Mouse (Mus musculus): Measurements from ENCODE around the gene Erlin1. TPM values are rescaled to one million over a fixed set of nuclear protein-coding genes. Genes with fewer than 3 reads are reported as not detected.

The Erlin1 gene
- polyA plus RNA-seq, 1 experiment: 0.02 TPM

DNA sequence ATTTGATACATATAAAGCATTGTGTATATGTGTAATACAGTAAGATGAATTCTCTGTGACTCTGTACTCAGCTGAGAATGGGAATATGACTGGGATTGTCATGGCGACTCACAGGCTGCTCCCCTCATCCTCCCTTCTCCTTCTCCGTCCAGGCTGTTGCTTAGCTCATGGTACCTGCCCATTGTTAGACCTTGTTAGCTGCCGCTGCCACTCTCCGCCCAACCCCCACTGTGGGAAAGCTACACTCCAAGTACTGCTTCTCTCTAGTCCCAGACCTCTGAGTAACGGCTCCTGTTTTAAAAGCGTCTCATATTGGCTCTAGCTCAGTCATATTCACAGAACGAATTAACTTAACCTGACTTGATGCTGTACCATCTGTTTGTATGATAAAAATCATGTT, 49.8 kb downstream of the Erlin1 start:
- H3K36me3 ChIP-seq (ENCODE audit: control insufficient read depth): no peaks in the 10 kb centered on the region
- TF ChIP-seq GATA1 (IDR thresholded peaks at IDR 0.05; ENCODE audit: low read length) (no peak), TAL1 (IDR thresholded peaks at IDR 0.05; ENCODE audit: low read length) (no peak)

DNA sequence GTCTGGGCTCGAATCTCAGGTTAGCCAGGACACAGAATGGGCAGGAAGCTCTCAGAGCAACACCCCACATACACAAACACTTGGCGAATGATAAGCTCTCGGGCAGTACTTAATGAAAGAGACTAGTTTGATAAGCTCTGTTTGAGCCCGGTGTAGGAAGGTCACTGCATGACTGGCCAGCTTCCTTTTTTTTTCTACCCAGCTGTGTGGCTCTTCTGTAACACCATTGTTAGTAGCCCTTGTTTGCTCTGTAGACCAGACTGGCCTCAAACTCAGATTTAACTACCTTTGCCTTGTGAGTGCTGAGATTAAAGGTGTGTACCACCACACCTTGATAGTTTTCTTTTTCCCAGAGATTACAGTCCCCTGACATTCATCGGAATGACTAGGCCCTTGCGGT, 55.7 kb downstream of the Erlin1 start:
- Histone ChIP-seq H3K36me3 (ENCODE audit: control insufficient read depth) (no peaks in the 10 kb centered on the region; the same call in 1 of the 2 replicates), H3K27me3 (ENCODE audit: control insufficient read depth) (no peaks in the 10 kb centered on the region), H3K9me3 (ENCODE audit: control insufficient read depth, low read length) (no peaks in the 10 kb centered on the region), H3K4me1 (ENCODE audit: control insufficient read depth) (no peaks in the 10 kb centered on the region), H3K4me3 (replicated peaks) (no peak overlapping the region)
- TF ChIP-seq TAL1 (IDR thresholded peaks at IDR 0.05; ENCODE audit: low read length): no peak
- no peak for TF ChIP-seq GATA1 (IDR thresholded peaks at IDR 0.05; ENCODE audit: low read length)

More for the DNA sequence above, 49.8 kb downstream of the Erlin1 start:
- Histone ChIP-seq H3K4me1 (ENCODE audit: control insufficient read depth) (no peaks in the 10 kb centered on the region), H3K9me3 (ENCODE audit: control insufficient read depth, low read length) (no peaks in the 10 kb centered on the region), H3K4me3 (replicated peaks) (no peak overlapping the region), H3K27me3 (ENCODE audit: control insufficient read depth) (no peaks in the 10 kb centered on the region)

DNA sequence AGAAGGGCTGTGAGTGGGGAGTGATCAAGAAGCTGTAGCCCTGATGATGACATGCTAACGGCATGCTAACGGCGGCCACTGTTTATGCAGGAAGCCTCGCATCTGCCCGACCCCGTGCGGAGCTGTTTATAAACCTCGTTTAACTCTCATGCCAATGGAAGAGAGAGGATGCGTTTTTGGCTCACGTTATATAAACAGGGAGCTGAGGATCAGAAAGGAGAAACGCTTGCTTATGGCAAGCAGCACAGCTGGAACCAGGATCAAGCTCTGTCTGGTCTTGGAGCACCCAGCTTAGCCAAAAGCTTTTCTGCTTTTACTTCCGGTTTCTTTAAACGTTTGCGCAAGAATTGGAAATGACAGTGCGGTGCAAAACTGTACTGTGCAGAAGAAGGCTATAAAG, 60.8 kb downstream of the Erlin1 start:
- no peaks in the 10 kb centered on the region for H3K27me3 ChIP-seq (ENCODE audit: control insufficient read depth)
- TF ChIP-seq TAL1 (IDR thresholded peaks at IDR 0.05; ENCODE audit: low read length) (no peak), GATA1 (IDR thresholded peaks at IDR 0.05; ENCODE audit: low read length) (no peak)
- no peaks in the 10 kb centered on the region for H3K4me1 ChIP-seq (ENCODE audit: control insufficient read depth)
- no peak overlapping the region for H3K4me3 ChIP-seq (replicated peaks)
- H3K9me3 ChIP-seq (ENCODE audit: control insufficient read depth, low read length): no peaks in the 10 kb centered on the region
- H3K36me3 ChIP-seq (ENCODE audit: control insufficient read depth): no peaks in the 10 kb centered on the region; the same call in 1 of the 2 replicates

DNA sequence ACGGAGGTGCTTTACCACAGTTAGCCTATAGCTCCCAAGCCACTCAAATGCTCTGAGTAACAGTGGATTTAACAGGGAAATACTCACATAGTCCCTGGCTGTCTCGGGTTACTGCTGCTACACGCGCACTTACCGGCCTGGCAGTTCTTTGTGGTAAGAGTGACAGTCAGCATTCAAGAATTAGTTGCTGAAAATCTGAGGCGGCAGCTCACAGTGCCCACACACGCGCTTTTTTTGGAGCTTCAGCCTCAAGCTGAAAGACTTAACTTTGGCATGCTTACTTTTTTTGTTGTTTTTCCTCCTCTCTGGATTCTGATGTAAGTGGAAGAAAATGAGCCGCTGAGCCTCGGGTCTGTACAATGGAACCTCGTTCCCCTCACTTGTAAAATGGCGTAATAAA, 62.4 kb downstream of the Erlin1 start:
- no peaks in the 10 kb centered on the region; the same call in 1 of the 2 replicates for H3K36me3 ChIP-seq (ENCODE audit: control insufficient read depth)
- H3K27me3 ChIP-seq (ENCODE audit: control insufficient read depth): no peaks in the 10 kb centered on the region
- H3K4me1 ChIP-seq (ENCODE audit: control insufficient read depth): no peaks in the 10 kb centered on the region
- H3K4me3 ChIP-seq (replicated peaks): no peak overlapping the region
- no peak for TF ChIP-seq TAL1 (IDR thresholded peaks at IDR 0.05; ENCODE audit: low read length)
- no peak for TF ChIP-seq GATA1 (IDR thresholded peaks at IDR 0.05; ENCODE audit: low read length)
- H3K9me3 ChIP-seq (ENCODE audit: control insufficient read depth, low read length): no peaks in the 10 kb centered on the region

DNA sequence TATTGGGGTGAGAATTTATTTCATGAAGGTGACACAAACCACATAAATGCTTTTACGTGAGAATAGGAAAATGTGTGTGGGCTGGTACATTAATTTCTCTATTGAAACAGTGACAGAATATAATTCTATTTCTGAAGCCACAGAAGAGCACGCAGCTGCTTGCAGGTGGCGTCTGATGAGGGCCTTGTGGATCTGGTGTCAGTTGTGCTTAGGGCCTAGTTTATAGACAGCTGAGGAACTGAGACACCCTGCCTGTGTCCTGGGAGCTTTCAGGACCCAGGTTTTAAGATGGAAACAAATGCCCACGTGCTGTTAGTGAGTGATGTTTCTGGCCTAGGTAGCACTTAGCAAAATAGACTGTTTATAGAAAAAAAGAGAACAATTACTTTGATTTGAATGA, 64.6 kb downstream of the Erlin1 start:
- H3K27me3 ChIP-seq (ENCODE audit: control insufficient read depth): no peaks in the 10 kb centered on the region
- H3K9me3 ChIP-seq (ENCODE audit: control insufficient read depth, low read length): no peaks in the 10 kb centered on the region
- no peak overlapping the region for H3K4me3 ChIP-seq (replicated peaks)
- TF ChIP-seq GATA1 (IDR thresholded peaks at IDR 0.05; ENCODE audit: low read length) (no peak), TAL1 (IDR thresholded peaks at IDR 0.05; ENCODE audit: low read length) (no peak)
- no peaks in the 10 kb centered on the region for H3K4me1 ChIP-seq (ENCODE audit: control insufficient read depth)
- no peaks in the 10 kb centered on the region for H3K36me3 ChIP-seq (ENCODE audit: control insufficient read depth)

DNA sequence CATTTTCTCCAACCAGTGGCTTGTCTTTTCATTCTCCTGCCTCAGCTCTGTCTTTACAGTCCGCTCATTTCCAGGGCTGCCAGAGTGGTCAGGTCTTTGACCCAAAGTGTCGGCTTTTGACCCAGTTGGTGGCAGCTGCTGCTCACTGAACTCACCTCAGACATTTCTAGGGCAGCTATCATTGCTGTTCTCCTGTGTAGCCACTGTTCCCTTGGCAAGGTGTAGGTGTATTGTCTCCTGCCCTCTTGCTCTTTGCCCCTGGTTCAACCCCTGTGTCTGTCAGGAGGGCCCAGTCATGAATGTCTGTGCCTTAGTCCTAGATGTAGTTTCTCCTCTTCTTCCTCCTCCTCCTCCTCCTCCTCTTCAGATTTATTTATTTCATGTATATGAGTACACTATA, 65.3 kb downstream of the Erlin1 start:
- H3K36me3 ChIP-seq (ENCODE audit: control insufficient read depth): no peaks in the 10 kb centered on the region

DNA sequence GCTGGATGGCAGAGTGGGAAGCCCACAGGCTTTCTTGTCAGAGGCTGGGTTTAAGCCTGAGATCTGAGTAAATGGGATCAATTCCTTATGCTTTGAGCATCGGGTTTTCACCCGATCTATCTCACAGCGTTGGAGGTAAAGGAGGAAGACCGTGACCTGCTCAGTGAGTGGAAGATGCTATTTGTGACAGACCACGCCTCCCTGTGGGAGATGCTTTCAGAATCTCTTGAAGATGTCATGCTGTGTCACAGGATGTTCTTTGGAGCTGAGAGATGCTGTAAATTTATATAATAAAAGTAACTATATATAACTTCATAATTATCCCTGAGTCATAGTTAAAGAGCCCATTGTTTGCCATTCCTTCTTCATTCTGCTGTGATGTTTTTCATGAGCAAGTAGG, 68.9 kb downstream of the Erlin1 start:
- TF ChIP-seq GATA1 (IDR thresholded peaks at IDR 0.05; ENCODE audit: low read length): no peak
- TF ChIP-seq TAL1 (IDR thresholded peaks at IDR 0.05; ENCODE audit: low read length): no peak
- H3K4me3 ChIP-seq (replicated peaks): no peak overlapping the region
- H3K9me3 ChIP-seq (ENCODE audit: control insufficient read depth, low read length): no peaks in the 10 kb centered on the region
- H3K36me3 ChIP-seq (ENCODE audit: control insufficient read depth): no peaks in the 10 kb centered on the region
- no peaks in the 10 kb centered on the region for H3K4me1 ChIP-seq (ENCODE audit: control insufficient read depth)
- no peaks in the 10 kb centered on the region for H3K27me3 ChIP-seq (ENCODE audit: control insufficient read depth)

More for the DNA sequence above, 65.3 kb downstream of the Erlin1 start:
- Histone ChIP-seq H3K9me3 (ENCODE audit: control insufficient read depth, low read length) (no peaks in the 10 kb centered on the region), H3K4me3 (replicated peaks) (no peak overlapping the region), H3K4me1 (ENCODE audit: control insufficient read depth) (no peaks in the 10 kb centered on the region), H3K27me3 (ENCODE audit: control insufficient read depth) (no peaks in the 10 kb centered on the region)
- TF ChIP-seq GATA1 (IDR thresholded peaks at IDR 0.05; ENCODE audit: low read length) (no peak), TAL1 (IDR thresholded peaks at IDR 0.05; ENCODE audit: low read length) (no peak)

DNA sequence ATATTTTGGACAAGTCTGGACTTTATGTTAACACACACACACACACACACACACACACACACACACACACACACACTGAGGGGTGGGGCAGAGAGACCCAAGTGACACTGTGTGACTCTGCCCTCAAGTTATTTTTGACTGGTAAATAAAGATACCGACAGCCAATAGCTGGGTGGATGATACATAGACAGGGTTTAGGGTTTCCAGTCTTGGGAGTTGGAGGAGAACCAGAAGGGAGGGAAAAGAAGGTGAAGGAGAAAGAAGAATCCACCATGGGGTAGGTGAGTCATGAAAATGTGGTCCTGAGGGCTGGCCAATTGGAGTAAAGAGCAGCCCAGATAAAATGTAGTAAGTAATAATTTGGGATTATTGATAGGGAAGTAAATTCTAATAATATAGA, 69.5 kb downstream of the Erlin1 start:
- Histone ChIP-seq H3K9me3 (ENCODE audit: control insufficient read depth, low read length) (no peaks in the 10 kb centered on the region), H3K4me1 (ENCODE audit: control insufficient read depth) (no peaks in the 10 kb centered on the region), H3K4me3 (replicated peaks) (no peak overlapping the region), H3K27me3 (ENCODE audit: control insufficient read depth) (no peaks in the 10 kb centered on the region), H3K36me3 (ENCODE audit: control insufficient read depth) (no peaks in the 10 kb centered on the region)
- TF ChIP-seq GATA1 (IDR thresholded peaks at IDR 0.05; ENCODE audit: low read length) (no peak), TAL1 (IDR thresholded peaks at IDR 0.05; ENCODE audit: low read length) (no peak)

DNA sequence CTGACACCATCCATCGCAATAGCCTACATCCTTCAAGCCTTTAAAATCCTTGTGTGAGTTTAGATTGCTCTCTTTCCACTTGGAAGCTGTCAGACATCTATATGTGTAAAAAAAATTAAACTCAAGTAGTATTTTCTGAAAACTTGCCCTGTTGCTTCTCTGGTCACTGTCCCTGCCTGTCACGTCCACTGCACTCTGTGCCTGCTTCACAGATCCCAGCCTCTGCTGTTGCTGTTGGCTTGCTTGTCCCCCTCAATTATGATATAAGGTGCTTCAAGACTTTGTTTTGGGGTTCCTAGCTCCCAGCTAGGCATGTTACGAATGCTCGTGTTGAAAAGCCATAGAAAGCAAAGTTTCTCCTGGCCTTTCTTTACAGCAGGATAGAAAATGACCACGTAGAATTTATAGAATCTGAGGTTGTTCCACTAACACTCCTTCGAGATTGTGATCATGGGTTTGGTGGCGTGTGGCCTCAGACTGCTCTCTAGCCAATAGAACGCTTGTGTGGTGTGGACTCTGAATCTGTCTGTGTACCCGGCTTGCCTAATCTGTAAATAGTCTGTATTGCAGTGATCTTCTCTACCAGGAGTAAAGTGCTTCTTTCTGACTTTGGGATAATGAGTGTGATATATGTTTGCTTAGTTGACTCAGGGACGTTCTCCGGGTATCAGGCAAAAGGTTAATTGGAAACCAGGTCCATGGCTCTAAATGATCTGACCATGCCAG, 70.6 kb downstream of the Erlin1 start:
- TF ChIP-seq TAL1 (IDR thresholded peaks at IDR 0.05; ENCODE audit: low read length) (no peak), GATA1 (IDR thresholded peaks at IDR 0.05; ENCODE audit: low read length) (no peak)
- H3K9me3 ChIP-seq (ENCODE audit: control insufficient read depth, low read length): no peaks in the 10 kb centered on the region
- H3K27me3 ChIP-seq (ENCODE audit: control insufficient read depth): no peaks in the 10 kb centered on the region
- H3K4me3 ChIP-seq (replicated peaks): no peak overlapping the region
- H3K4me1 ChIP-seq (ENCODE audit: control insufficient read depth): no peaks in the 10 kb centered on the region
- no peaks in the 10 kb centered on the region for H3K36me3 ChIP-seq (ENCODE audit: control insufficient read depth)

DNA sequence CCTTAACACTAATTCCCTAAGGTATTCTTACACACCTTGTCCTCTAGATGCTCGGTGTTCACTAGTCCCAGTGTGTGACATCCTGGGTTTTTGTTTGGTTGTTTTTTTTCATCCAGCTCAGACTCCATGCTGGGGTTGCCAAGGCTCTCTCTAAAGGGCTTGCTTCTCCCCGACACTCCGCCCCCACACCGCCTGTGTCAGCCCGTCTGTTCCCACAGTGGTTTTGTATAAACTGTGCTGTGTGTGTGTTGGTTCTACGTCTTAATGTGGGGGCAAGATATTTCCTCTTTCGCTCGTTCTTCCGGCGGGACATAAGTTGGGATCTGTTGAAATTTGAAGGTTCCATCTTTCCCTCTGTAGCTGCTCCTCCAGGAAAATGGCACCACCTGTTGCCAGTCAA, 71.5 kb downstream of the Erlin1 start:
- TF ChIP-seq GATA1 (IDR thresholded peaks at IDR 0.05; ENCODE audit: low read length) (no peak), TAL1 (IDR thresholded peaks at IDR 0.05; ENCODE audit: low read length) (no peak)
- H3K9me3 ChIP-seq (ENCODE audit: control insufficient read depth, low read length): no peaks in the 10 kb centered on the region

More for the DNA sequence above, 71.5 kb downstream of the Erlin1 start:
- no peak overlapping the region for H3K4me3 ChIP-seq (replicated peaks)
- H3K36me3 ChIP-seq (ENCODE audit: control insufficient read depth): no peaks in the 10 kb centered on the region
- H3K4me1 ChIP-seq (ENCODE audit: control insufficient read depth): no peaks in the 10 kb centered on the region
- no peaks in the 10 kb centered on the region for H3K27me3 ChIP-seq (ENCODE audit: control insufficient read depth)

Data from erythroblast, embryonic 14.5 days (primary cell).